Mouse (Mus musculus) liver, embryonic 14.5 days (tissue): ENCODE measurements around the gene Plod2.

Source experiments
- CTCF ChIP-seq: IDR thresholded peaks from 2 replicates; pipeline ENCODE4 v1.5.1; 2016; ENCODE audit warnings: antibody characterized with exemption, low read depth, control low read depth
- EP300 ChIP-seq: IDR thresholded peaks from 2 replicates; pipeline ENCODE4 v1.6.1; 2016; ENCODE audit warnings: antibody characterized with exemption, low read depth

DNA sequence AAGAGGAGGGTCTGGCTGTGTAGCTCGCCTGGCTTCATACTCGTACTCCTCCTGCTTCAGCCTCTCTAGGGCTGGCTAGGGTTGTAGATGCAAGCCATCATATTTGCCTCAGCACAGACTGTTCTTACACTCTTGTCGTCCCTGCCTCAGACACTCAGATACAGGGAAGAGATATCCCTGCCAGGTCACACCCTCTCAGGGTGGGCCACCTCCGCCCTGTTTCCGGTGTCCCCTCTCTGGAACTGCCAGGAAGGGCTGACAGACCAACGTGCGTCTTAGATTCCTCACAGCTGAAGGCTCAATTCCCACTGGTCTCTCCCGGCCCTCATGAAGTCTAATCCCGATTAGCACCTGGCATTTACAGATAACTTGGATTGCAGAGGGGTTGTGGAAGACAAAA lies 6.6 kb downstream of the Plod2 start:
- no peak for TF ChIP-seq CTCF
- TF ChIP-seq EP300, result no peak
